Mouse (Mus musculus) c-Kit-positive CD71-negative TER-119-negative erythroid progenitor cells, embryonic 14.5 days (primary cell): ENCODE results near the gene Atp2b1.

Experiments
- DNase-seq: peaks from one replicate; pipeline ENCODE4 v3.0.0-alpha.2; 2013; ENCODE audit warnings: low read depth

The Atp2b1 gene

GRCm38 (mm10) chr10:99033830-99034828 lies 119.9 kb downstream of the Atp2b1 start:
- no peak for DNase-seq

- DNase-seq = no peak
These were observed 123.2 kb downstream of the Atp2b1 start for GRCm38 (mm10) chr10:99037185-99038065.

GRCm38 (mm10) chr10:99038866-99039265 lies 124.7 kb downstream of the Atp2b1 start:
- DNase-seq = no peak

GRCm38 (mm10) chr10:99040171-99040570 lies 126.0 kb downstream of the Atp2b1 start:
- no peak for DNase-seq

- no peak for DNase-seq
These were observed 132.7 kb downstream of the Atp2b1 start for GRCm38 (mm10) chr10:99046756-99047550.

GRCm38 (mm10) chr10:99047551-99047940 lies 133.3 kb downstream of the Atp2b1 start:
- DNase-seq = no peak

GRCm38 (mm10) chr10:99050093-99050492 lies 135.9 kb downstream of the Atp2b1 start:
- DNase-seq = no peak

- DNase-seq = no peak
These were observed 138.9 kb downstream of the Atp2b1 start for GRCm38 (mm10) chr10:99053111-99053510.

- DNase-seq = no peak
These were observed 146.4 kb downstream of the Atp2b1 start for GRCm38 (mm10) chr10:99060588-99060987.

GRCm38 (mm10) chr10:99061418-99061817 lies 147.2 kb downstream of the Atp2b1 start:
- no peak for DNase-seq

GRCm38 (mm10) chr10:99062546-99062945 lies 148.3 kb downstream of the Atp2b1 start:
- DNase-seq = no peak
